In the genomic region with DNA sequence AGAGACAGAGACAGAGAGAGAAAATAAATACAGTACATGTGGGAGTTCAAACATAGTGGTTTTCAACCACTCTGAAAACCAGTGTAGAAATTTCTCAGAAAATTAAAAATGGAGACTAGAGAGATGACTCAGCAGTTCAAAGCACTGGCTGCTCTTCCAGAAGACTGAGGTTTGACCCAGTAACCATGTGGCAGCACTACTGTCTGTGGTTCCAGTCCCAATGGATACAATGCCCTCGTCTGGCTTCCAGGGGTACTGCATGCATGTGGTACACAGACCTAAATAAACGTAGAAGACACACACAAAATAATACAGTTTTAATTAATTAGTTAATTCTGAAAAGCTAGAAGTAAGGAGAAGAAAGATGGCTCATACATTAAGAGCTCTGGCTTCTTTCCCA, we compare ENCODE assay signal across 12 mouse cellular contexts. TPM values are rescaled to one million over a fixed set of nuclear protein-coding genes. Genes with fewer than 3 reads are reported as not detected.
A peak's percentile ranks its signal among the peaks of the same experiment; 100 is the strongest.
DNase-seq lines count a peak whose midpoint lies in the region; ATAC-seq and TF ChIP-seq lines count a peak whose summit lies in the region.
"Had no signal": no experiment of that assay in that cellular context is flagged by ENCODE, and none has a peak within 500 bp of the region (broad histone marks: within the 10 kb centered on the region; RNA-seq: fewer than 3 reads in every experiment).

No protein-coding gene starts in this region.

- H3K9me3 ChIP-seq in lung, embryonic 14.5 days (ENCODE audit: low read depth, low read length): no peaks in the 10 kb centered on the region
- H3K9me3 ChIP-seq in hindbrain, embryonic 10.5 days: peaks cover 3% of the 10 kb centered on the region; the same call in 1 of the 2 replicates
- H3K9me3 ChIP-seq: heart, embryonic 15.5 days; stomach, embryonic 15.5 days had no signal

- H3K27ac ChIP-seq in lung, embryonic 14.5 days (ENCODE audit: low read depth): no peak overlapping the region
- H3K27ac ChIP-seq in hindbrain, embryonic 10.5 days: no peak overlapping the region
- H3K27ac ChIP-seq: heart, embryonic 15.5 days; stomach, embryonic 15.5 days had no signal

- H3K4me3 ChIP-seq in lung, embryonic 14.5 days (ENCODE audit: low read depth, low read length): no peak overlapping the region
- no peak overlapping the region for H3K4me3 ChIP-seq in hindbrain, embryonic 10.5 days
- H3K4me3 ChIP-seq: heart, embryonic 15.5 days; stomach, embryonic 15.5 days had no signal

- no peaks in the 10 kb centered on the region for H3K36me3 ChIP-seq in lung, embryonic 14.5 days (ENCODE audit: insufficient read depth)
- H3K36me3 ChIP-seq in hindbrain, embryonic 10.5 days: no peaks in the 10 kb centered on the region
- H3K36me3 ChIP-seq: heart, embryonic 15.5 days; stomach, embryonic 15.5 days had no signal

- no peak overlapping the region for H3K4me2 ChIP-seq in lung, embryonic 14.5 days
- H3K4me2 ChIP-seq: heart, embryonic 15.5 days; stomach, embryonic 15.5 days had no signal

- peak; percentile 36; the same call in 1 of the 2 replicates for TF ChIP-seq CTCF in lung, embryonic 14.5 days (IDR thresholded peaks at IDR 0.05; ENCODE audit: low read depth)
- TF ChIP-seq CTCF in brain, embryonic 14.5 days (IDR thresholded peaks at IDR 0.05; ENCODE audit: borderline replicate concordance, extremely low read depth, insufficient read depth, insufficient read length): peak; percentile 27; the same call in 1 of the 2 replicates

- DNase-seq in embryo, embryonic 10 days (ENCODE audit: low spot score): peak; percentile 28
- no peak for DNase-seq in embryo, embryonic 11 days
- peak; percentile 9 for DNase-seq in lung, embryonic 14.5 days
- no peak for DNase-seq in lung, postnatal 14 days
- DNase-seq in brain, embryonic 14.5 days (ENCODE audit: low read depth): no peak
- no peak for DNase-seq in right cerebral cortex, adult 2 months (ENCODE audit: low spot score in 2 of 2)
- no peak for DNase-seq in hindbrain, embryonic 10.5 days (ENCODE audit: low spot score)

- 71% methylated on average over 2 of the region's 2 CpGs for WGBS in lung, embryonic 14.5 days
- 65% methylated on average over 2 of the region's 2 CpGs for WGBS in hindbrain, embryonic 10.5 days

- H3K4me1 ChIP-seq in lung, embryonic 14.5 days (ENCODE audit: insufficient read depth): no peaks in the 10 kb centered on the region
- H3K4me1 ChIP-seq in hindbrain, embryonic 10.5 days (replicated peaks): no peaks in the 10 kb centered on the region
- H3K4me1 ChIP-seq: heart, embryonic 15.5 days; stomach, embryonic 15.5 days had no signal

- H3K9ac ChIP-seq in lung, embryonic 14.5 days: no peak overlapping the region
- H3K9ac ChIP-seq: heart, embryonic 15.5 days; stomach, embryonic 15.5 days had no signal

- H3K27me3 ChIP-seq in lung, embryonic 14.5 days (ENCODE audit: insufficient read depth, low read length): no peaks in the 10 kb centered on the region
- no peaks in the 10 kb centered on the region for H3K27me3 ChIP-seq in hindbrain, embryonic 10.5 days (ENCODE audit: insufficient read depth, poor library complexity, severe bottlenecking)
- H3K27me3 ChIP-seq: heart, embryonic 15.5 days; stomach, embryonic 15.5 days had no signal

- no peak for ATAC-seq in lung, embryonic 14.5 days (ENCODE audit: insufficient read depth)
- peak; percentile 91 for ATAC-seq in megakaryocyte-erythroid progenitor cell, adult 5-6 weeks (replicated peaks; ENCODE audit: low FRiP score, low TSS enrichment, poor library complexity, severe bottlenecking)

- no peak for TF ChIP-seq POLR2A in brain, embryonic 14.5 days (IDR thresholded peaks at IDR 0.05; ENCODE audit: borderline replicate concordance, extremely low read depth, insufficient read depth, insufficient read length, poor library complexity, severe bottlenecking)

RNA-seq across cellular contexts. Expression of a gene that starts 23.4 kb away (rescaled TPM):
- polyA plus RNA-seq in lung, embryonic 14.5 days (2014; fragmentation: Nextera tagmentation; extraction: Ambion mirVana): not detected in 2 replicates
- polyA plus RNA-seq in brain, embryonic 14.5 days (2012; rRNA removed): not detected in 2 replicates
- not detected in 2 replicates for total RNA-seq in megakaryocyte-erythroid progenitor cell, adult 5-6 weeks (2014; fragmentation: Nextera tagmentation)
- total RNA-seq in megakaryocyte-erythroid progenitor cell, adult 5-6 weeks (2017): not detected in 2 replicates
- polyA plus RNA-seq in hindbrain, embryonic 10.5 days (2016; fragmentation: Nextera tagmentation; extraction: Ambion mirVana): not detected in 2 replicates
- total RNA-seq: left cerebral cortex, postnatal 36 days had no signal
- polyA plus RNA-seq: embryonic facial prominence, embryonic 14.5 days; heart, embryonic 15.5 days; stomach, embryonic 15.5 days had no signal

RNA-seq across cellular contexts. Expression of a gene that starts 24.4 kb away (rescaled TPM):
- polyA plus RNA-seq in lung, embryonic 14.5 days (2014; fragmentation: Nextera tagmentation; extraction: Ambion mirVana): not detected in 2 replicates
- not detected in 2 replicates for polyA plus RNA-seq in brain, embryonic 14.5 days (2012; rRNA removed)
- not detected in 2 replicates for total RNA-seq in megakaryocyte-erythroid progenitor cell, adult 5-6 weeks (2014; fragmentation: Nextera tagmentation)
- not detected in 2 replicates for total RNA-seq in megakaryocyte-erythroid progenitor cell, adult 5-6 weeks (2017)
- not detected in 2 replicates for polyA plus RNA-seq in hindbrain, embryonic 10.5 days (2016; fragmentation: Nextera tagmentation; extraction: Ambion mirVana)
- total RNA-seq: left cerebral cortex, postnatal 36 days had no signal
- polyA plus RNA-seq: embryonic facial prominence, embryonic 14.5 days; heart, embryonic 15.5 days; stomach, embryonic 15.5 days had no signal

RNA-seq across cellular contexts. Expression of a gene that starts 58.5 kb away (rescaled TPM):
- not detected in 2 replicates for polyA plus RNA-seq in lung, embryonic 14.5 days (2014; fragmentation: Nextera tagmentation; extraction: Ambion mirVana)
- polyA plus RNA-seq in brain, embryonic 14.5 days (2012; rRNA removed): not detected in 2 replicates
- total RNA-seq in megakaryocyte-erythroid progenitor cell, adult 5-6 weeks (2014; fragmentation: Nextera tagmentation): not detected in 2 replicates
- not detected in 2 replicates for total RNA-seq in megakaryocyte-erythroid progenitor cell, adult 5-6 weeks (2017)
- polyA plus RNA-seq in hindbrain, embryonic 10.5 days (2016; fragmentation: Nextera tagmentation; extraction: Ambion mirVana): not detected in 2 replicates
- total RNA-seq: left cerebral cortex, postnatal 36 days had no signal
- polyA plus RNA-seq: embryonic facial prominence, embryonic 14.5 days; stomach, embryonic 15.5 days had no signal

Comparison
In these comparisons a context has a peak if more than half of its experiments do, and no peak if none do; other contexts are left out.
1. DNase-seq: peak in embryo, embryonic 10 days (single experiment) and lung, embryonic 14.5 days (single experiment); none in embryo, embryonic 11 days (single experiment), lung, postnatal 14 days (single experiment), brain, embryonic 14.5 days (single experiment), right cerebral cortex, adult 2 months (0 of 2) and hindbrain, embryonic 10.5 days (single experiment).